Mouse (Mus musculus): ENCODE results near the gene Cd47. TPM values are rescaled to one million over a fixed set of nuclear protein-coding genes. Genes with fewer than 3 reads are reported as not detected.

The Cd47 gene
- total RNA-seq, 2 experiments from 2014 or later: 238 to 249 TPM

DNA sequence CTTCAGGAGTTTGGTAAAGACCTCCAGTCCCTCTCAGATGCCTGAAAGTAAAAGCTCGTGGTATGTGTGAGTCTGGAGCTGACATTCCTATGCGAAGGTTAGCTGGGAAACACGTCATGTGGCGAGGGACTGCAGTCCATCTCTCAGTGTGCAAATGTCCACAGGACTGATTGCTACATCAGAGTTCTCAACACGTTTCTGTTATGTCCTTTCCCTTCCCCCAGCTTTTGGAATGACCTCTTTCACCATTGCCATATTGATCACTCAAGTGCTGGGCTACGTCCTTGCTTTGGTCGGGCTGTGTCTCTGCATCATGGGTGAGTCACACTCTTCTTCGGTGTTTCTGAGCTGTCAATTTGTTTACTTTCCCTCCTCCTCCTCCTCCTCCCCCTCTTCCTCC, 95.8 kb downstream of the Cd47 start:
- intact Hi-C loops (cut with DNase I): no loop called here
- DNase-seq (ENCODE audit: low spot score in 2 of 2): no peak

DNA sequence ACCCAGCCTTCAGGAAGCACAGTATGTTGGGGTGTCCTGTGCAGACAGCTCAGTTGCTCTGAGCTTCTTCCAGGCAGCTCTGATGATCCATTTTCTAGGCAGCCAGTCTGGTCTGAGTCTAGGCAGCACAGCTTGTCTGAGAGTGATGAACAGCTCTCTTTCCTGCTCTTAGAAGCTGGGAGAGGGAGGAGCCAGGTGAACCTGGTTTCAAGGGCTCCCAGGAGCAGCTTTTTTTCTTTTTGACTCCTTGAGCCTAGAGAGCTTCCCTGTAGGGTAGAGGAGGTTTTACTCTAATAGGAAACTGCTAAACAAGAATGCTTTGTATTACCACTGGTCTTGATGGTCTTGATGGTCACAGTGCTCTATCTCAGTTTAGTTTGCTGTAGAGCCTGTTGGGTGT, 101.1 kb downstream of the Cd47 start:
- no peak for DNase-seq (ENCODE audit: low spot score in 2 of 2)
- intact Hi-C loops (cut with DNase I): no loop called here

DNA sequence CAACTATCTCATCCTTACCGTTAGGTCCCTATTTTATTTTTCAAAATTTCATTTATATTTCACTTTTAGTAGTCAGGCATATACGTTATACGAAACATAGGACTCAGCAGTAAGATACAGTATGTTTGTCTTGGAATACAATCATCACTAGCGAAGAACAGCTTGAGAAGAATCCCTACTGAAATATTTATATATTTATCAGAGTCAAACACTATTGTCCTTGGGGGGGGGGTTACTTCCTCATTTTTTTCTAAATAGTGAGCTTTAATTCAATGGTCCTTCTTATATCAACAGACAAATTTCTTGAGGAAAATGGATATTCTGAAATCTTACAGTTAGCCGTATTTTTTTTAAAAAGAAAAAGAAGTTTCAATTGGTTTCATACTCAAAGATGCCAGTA, 101.8 kb downstream of the Cd47 start:
- intact Hi-C loops (cut with DNase I): no loop called here
- no peak for DNase-seq (ENCODE audit: low spot score in 2 of 2)

DNA sequence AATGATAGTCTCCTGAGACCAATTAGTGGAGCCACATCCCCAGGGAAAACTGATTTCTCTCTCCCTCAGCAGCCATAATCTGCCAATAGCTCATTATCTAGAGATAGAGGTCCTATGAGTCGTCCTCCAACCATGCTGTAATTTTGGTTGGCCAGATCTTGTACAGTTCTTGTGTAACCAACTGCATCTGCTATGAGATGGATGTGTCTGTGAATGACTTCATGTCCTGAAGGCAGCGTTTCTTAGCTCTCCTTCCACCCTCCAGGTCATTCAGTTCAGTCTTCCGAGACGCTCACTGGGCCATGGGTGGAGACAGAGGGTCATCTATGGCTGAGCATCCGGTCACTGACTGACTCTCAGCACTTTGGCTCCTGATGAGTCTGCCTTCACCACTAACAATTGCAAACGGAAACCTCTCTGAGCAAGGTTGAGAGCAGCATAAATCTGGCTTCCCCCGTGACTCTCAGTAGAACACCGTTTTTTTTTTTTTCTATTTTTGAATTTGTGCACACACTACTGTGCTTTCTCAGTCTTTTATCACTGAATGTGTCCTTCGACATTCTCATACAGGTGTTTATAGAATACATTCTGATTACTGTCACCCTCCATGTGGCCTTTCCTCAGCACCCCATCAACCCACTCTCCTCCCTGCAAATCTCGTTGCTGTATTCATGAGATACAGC, 104.1 kb downstream of the Cd47 start:
- intact Hi-C loops (cut with DNase I): no loop called here

DNA sequence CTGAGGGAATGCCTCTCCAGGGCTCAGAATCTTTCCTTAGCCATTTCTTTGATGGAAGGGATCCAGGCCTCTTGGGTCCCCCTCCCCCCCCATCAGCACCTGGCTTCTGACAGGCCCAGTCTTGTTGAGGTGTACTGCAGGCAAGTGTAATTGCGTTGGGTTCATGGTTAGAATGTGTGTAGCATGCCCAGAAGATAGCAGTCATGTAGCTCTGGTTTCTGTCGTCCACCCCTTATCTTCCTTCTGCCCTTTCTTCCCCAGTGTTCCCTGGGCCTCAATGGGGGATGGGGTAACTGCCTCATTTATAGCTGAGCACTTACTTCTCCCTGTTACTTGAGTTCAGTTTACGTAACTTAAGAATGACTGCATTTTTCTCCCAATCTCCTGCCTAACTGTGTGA, 104.7 kb downstream of the Cd47 start:
- no peak for DNase-seq (ENCODE audit: low spot score in 2 of 2)
- intact Hi-C loops (cut with DNase I): no loop called here

More for the DNA sequence above, 104.1 kb downstream of the Cd47 start:
- no peak for DNase-seq (ENCODE audit: low spot score in 2 of 2)

DNA sequence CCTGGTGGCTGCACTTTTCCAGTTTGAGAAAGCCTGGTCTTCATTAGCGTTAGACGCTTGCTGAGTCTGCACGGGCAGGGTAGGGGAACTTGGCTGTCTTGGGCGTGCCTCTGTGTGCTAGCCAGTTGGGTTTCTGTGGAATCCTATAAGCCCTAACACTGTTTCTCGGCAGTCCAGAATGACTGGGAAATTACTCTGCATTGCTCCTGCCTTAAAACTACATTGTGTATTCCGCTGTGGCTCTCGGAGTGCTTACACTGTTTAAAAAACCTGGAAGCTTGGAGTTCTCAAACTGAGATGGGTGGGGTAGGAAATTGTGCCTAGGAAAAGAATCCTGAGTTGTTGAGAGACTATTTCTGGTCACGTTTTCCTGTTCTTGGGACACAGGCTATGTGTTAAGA, 105.3 kb downstream of the Cd47 start:
- intact Hi-C loops (cut with DNase I): no loop called here
- DNase-seq (ENCODE audit: low spot score in 2 of 2): no peak

DNA sequence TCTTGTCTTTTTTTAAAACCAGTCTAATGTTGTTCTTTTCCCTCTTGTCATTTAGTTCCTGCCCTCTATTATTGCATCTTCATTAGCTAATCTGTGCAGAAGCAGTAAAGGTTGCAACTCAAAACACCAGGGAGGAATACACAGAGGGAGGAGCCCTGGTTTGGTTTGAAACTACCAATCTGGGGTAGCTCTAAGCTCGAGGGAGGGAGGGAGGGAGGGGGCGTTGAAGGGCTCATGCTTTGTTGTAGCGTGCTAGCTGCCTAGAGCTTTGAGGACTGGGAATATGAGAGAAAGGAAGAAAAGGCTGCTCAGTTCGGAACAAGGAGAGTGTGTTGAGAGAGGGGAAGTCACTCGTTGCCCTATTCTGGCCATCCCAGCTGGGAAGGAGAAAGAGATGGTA, 105.7 kb downstream of the Cd47 start:
- DNase-seq (ENCODE audit: low spot score in 2 of 2): no peak
- intact Hi-C loops (cut with DNase I): no loop called here

DNA sequence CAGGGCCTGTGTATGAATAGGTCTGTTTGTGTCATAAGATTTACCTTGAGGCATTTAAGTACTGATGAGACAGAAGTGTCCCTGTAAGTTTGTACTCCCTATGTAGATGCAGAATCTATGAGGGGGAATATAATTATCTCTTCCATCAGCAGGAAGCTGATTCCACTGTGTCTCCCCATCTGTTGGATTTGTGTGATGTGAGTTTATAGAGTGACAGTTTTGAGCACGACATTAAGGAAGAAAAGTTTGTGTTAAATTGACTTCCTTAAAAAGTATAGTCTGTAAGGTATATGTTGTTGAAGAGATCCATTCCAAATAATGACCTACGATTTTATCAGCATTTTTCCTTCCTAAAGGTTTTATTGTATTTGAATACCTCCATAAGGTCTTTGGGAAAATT, 106.6 kb downstream of the Cd47 start:
- intact Hi-C loops (cut with DNase I): no loop called here
- no peak for DNase-seq (ENCODE audit: low spot score in 2 of 2)

DNA sequence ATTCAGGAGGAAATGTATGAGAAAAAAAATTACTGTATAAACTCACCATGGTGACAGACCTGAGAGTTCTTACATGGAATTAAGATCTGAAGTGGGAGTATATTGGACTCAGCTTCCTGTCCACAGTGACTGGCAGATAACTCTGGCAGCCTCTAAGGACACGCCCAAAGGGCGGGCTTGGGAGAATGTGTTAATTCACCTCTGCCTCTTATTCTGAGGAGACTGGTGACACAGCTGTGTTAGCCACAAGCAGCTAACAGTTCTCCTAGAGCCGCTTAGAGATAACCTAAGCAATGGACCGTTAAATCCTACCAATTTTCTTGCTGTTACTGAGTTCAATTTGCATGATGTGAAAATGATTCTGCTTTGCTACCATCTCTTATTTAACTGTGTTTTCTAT, 107.0 kb downstream of the Cd47 start:
- intact Hi-C loops (cut with DNase I): no loop called here

DNA sequence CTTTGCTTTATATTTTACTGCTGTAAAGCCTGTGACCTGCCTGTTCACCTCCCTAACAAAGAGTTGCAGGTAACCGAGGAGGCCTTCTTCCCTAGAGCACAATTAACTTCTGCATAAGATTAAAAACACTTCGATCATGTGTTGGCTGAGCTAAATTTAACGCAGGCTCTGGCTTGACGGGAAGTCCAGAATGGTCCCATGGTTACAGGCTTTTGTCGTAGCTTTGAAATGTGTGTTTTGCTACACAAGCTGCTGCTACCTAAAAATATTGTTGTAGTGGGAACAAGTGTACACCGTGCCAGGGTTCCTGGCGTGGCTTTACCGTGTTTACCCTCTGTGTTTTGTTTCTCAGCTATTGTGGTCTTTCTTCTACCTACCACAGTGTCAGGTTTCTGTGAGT, 109.2 kb downstream of the Cd47 start:
- intact Hi-C loops (cut with DNase I): no loop called here
- DNase-seq (ENCODE audit: low spot score in 2 of 2): peak; percentile 38 to 62

More for the DNA sequence above, 107.0 kb downstream of the Cd47 start:
- no peak for DNase-seq (ENCODE audit: low spot score in 2 of 2)

DNA sequence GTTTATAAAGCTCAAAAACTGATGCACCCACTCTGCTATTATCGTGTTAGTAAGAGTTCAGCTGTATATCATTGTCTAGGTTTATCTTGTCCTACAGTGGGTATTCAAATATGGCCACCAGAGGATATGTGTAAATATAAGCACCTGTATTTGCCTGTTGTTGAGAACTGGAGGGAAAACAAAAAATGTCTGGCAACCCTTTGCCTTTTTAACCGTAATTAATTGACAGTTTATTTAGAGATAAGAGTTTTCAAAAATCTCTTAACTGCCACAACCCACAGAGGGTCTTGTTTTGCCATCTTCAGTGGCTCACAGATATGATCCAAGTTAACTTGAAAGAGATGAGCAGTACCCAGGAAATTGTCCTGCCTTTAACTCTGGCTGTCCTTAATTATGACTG, 113.8 kb downstream of the Cd47 start:
- intact Hi-C loops (cut with DNase I): no loop called here
- DNase-seq (ENCODE audit: low spot score in 2 of 2): no peak

DNA sequence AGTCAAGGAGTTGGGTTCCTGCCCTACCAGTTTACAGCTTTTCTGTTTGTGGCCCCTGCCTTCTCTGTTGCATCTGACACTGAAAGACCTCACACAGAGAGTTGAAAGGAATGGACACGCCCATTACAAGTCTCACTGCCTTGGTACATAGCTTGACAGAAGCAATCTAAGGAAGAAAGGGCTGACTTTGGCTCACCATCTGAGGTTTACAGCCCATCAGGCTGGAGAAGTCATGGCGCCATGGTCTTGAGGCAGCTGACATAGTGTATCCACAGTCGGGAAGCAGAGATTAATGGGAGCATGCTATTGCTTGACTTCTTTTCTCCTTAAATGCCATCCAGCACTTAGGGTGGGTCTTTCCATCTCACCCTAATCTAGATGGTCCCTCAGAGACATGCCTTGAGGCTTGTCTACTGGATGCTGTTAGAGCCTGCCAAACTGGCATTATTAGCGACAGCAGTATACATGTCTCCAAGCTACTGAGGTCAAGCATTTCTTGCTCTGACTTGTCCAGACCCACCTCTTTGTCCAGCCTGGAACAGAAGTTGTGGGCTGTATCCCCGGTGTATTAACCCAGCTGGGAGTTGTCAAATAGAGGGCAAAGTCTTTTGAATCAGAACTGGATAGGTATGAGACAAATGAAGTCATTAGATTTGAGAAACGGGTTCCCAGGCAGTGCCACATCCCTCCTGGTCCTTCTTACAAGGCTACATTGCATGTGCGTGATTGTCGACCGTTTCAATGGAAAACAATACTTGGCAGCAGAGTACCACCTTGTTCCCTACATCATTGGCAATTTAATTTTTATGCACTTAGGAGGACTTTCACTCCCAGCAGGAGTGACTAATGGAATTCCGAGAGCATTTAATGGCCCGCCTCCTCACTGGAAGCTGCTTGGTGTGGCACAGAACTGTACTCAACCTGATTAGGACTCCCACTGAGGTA, 115.5 kb downstream of the Cd47 start:
- DNase-seq (ENCODE audit: low spot score in 2 of 2): no peak
- intact Hi-C loops (cut with DNase I): no loop called here

DNA sequence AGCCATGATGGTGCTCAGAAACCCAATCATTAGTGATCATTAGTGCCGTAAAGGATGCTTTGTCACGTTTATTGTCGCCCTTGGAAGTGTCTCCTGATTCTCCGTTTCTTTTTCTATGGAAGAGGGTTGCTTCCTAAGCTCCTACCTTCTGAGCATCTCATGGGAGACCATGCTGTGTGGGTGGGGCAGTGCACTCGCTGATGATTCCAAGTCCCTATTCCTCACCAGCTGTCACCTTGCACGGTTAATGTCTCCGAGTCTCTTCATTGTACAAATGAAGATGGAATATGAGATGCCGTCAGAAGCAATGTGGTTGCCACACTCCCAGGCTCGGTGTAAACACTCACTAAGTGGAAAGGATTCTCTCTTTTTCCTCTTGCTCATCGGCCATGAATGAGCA, 119.9 kb downstream of the Cd47 start:
- no peak for DNase-seq (ENCODE audit: low spot score in 2 of 2)
- intact Hi-C loops (cut with DNase I): no loop called here

DNA sequence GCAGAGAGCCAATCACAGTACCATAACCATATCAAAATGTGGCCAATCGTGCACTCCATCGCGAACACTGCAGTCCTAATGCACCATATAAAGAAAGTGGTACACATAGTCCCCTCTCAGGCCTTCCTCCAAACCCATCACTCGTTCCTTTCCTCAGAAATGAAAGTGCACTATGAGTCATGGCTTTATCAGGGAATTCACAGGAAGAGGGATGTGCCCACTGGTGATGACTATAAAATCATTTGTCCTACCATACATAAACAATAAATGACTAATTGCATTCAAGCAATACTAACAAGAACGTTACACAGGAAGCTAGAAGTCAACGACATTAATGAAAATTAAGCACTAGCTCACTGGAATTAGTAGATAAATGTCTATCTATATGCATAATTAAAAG, 121.3 kb downstream of the Cd47 start:
- intact Hi-C loops (cut with DNase I): no loop called here
- DNase-seq (ENCODE audit: low spot score in 2 of 2): no peak

DNA sequence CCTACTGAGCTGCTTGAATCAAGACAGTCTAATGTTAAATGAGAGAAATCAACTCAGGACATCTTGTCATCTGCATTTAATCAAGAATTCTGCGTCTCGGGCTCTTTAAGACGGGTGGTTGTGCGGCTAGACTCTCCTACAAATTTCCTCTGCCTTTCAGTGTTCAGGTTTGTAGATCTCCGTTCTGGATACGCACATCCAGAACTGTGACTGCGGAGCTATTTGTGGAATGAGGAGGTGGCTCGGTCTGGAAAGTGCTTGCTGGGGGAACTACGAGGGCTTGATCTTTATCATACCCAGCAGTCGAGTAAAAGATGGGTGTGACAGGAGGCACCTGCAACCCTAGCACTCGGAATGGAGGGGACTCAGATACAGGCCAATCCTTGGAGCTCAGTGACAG, 121.8 kb downstream of the Cd47 start:
- intact Hi-C loops (cut with DNase I): no loop called here

DNA sequence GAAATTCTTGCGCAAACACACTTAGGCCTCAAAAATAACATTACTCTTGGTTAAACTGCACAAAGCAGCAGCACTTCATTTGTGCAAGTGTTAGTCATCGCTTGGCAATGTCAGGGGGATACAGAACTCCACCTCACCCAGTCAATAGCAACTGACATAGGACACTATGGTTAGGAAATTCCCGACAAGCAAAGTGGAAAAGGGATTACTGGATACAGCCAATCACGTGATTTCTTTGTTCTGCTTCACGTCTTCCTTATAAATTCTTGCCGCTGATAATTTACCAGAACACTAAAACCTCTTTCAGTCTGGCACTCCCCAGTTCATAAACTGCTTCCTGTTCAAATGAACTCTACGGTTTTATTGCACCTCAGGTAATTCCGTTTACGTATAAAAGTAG, 123.4 kb downstream of the Cd47 start:
- DNase-seq (ENCODE audit: low spot score in 2 of 2): no peak
- intact Hi-C loops (cut with DNase I): no loop called here

More for the DNA sequence above, 121.8 kb downstream of the Cd47 start:
- peak in 1 of 2 experiments; percentile 39 for DNase-seq (ENCODE audit: low spot score in 2 of 2)

DNA sequence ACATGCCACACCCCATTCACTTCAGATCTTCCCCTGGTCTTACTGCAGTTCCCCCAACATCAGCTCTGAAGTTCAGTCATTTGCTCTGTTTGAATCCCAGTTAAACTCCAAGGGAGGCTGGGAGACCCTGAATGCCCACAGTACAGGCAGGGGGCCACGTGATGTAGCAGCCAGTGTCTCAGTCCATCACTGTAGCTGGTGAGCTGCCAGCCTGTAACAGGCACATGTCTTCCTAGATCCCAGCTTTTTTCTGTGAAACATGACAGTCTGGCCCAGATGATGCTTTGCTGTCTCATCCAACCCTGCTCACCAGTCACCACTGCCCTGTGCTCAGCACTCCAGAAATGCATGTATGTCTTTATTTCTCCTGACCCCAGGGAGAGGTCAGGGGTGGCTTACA, 124.6 kb downstream of the Cd47 start:
- intact Hi-C loops (cut with DNase I): no loop called here

DNA sequence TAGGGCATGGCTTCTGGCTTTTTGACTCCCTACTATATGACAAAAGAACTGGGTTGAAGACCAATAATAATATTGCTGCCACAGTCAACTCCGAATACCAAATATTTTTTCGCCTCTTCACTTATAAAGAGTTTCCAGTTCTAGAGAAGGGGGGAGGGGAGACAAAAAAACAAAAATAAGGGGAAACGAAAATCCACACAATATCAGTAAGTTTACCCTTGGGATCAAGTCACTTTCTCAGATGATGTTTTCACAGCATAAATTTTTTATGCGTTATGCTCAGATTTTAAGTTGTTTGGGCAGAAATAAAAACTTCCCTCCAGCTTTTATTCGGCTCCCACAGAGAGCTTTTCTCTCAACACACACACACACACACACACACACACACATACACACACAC, 132.9 kb downstream of the Cd47 start:
- intact Hi-C loops (cut with DNase I): no loop called here
- DNase-seq (ENCODE audit: low spot score in 2 of 2): no peak

More for the DNA sequence above, 124.6 kb downstream of the Cd47 start:
- no peak for DNase-seq (ENCODE audit: low spot score in 2 of 2)

DNA sequence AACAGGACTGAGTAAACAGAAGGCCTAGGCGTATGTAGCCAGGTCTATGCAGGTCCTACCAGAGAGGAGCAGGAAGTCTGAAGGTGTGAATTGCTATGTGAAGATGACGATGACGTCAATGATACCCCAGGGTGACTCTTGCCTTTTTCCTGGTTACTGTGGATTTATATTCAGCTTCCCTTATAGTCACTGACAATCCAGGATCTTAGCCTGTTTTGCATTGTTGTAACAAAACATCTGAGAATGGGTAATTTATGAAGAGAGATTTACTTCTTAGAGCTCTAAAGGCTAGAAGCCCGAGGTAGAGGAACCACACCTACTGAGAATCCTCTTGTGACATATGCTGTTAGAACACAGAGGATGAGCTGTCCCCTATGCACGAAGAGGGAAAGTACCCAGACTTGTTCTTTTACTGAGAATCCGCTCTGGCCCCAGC, 135.7 kb downstream of the Cd47 start:
- intact Hi-C loops (cut with DNase I): no loop called here
- DNase-seq (ENCODE audit: low spot score in 2 of 2): no peak

DNA sequence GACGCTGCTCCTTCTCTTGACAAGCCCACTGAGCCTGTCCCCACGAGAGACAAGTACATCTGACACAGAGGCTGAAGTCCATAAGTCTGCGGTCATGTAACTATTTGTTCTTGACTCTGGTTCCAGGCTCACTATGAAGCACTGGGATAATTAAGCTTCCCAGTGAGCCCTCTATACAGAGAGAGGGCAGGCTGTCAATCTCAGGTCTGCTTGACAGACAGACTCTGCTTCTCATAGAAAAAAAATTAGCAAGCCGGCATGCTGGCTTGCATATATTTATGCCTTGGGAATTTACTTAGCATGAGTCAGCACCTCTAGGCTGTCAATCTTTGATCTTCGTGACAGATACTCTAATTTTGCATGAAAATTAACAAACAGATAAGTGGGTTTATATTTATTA, 136.5 kb downstream of the Cd47 start:
- DNase-seq (ENCODE audit: low spot score in 2 of 2): no peak
- intact Hi-C loops (cut with DNase I): no loop called here

Data from left cerebral cortex, postnatal 25 days (tissue).